Mouse (Mus musculus) testis, adult 10 weeks (tissue): ENCODE measurements around the gene Lrat. TPM values are rescaled to one million over a fixed set of nuclear protein-coding genes. Genes with fewer than 3 reads are reported as not detected.

Experiments used
- polyA plus RNA-seq: library from polyadenylated mRNA; stranded (reverse); fragments of 350-450 nt; fragmentation: Illumina TruSeq; extraction: RNeasy Lipid Tissue Mini Kit (QIAGEN cat#74804); gene quantifications from one replicate; pipeline ENCODE4 v1.2.3, GENCODE M21; 2014; ENCODE audit warnings: low read depth, low replicate concordance

Lrat gene
- polyA plus RNA-seq: 5.8 TPM

GRCm38 (mm10) chr3:82903613-82904205, at the start of gene Lrat:
Gene Lrat, minus strand, starts transcription at chr3:82903973.

GRCm38 (mm10) chr3:82876372-82876739, 27.4 kb downstream of the Lrat start, which contains the start of gene Rbm46:
Gene Rbm46, minus strand, starts transcription at chr3:82876483.

Other genes with a start within 250 kb of the Lrat start
- gene Rbm46, start 27.5 kb downstream of the Lrat start, polyA plus RNA-seq: 133 TPM
- gene Fgg, start 103.8 kb upstream of the Lrat start, polyA plus RNA-seq: 1.0 TPM
- gene Fga, start 122.1 kb upstream of the Lrat start, polyA plus RNA-seq: 0.15 TPM
- 0.41 TPM for gene Fgb, start 145.9 kb upstream of the Lrat start, polyA plus RNA-seq
- 30.6 TPM for gene Plrg1, start 151.5 kb upstream of the Lrat start, polyA plus RNA-seq
- not detected for gene Dchs2, start 224.0 kb upstream of the Lrat start, polyA plus RNA-seq